Mouse (Mus musculus): Measurements from ENCODE around the gene Senp1. TPM values are rescaled to one million over a fixed set of nuclear protein-coding genes. Genes with fewer than 3 reads are reported as not detected.
A peak's percentile ranks its signal among the peaks of the same experiment; 100 is the strongest.

Gene Senp1
- total RNA-seq, 4 experiments from 2014 or later = 13.8 to 16.1 (median 14.9) TPM

GRCm38 (mm10) chr15:98002113-98002990, 91.2 kb downstream of the Senp1 start:
- DNase-seq (ENCODE audit: low spot score in 2 of 2) = peak; percentile 51 to 56

- no peak for DNase-seq (ENCODE audit: low spot score in 2 of 2)
Measured at GRCm38 (mm10) chr15:98001321-98002112, 92.0 kb downstream of the Senp1 start.

- DNase-seq (ENCODE audit: low spot score in 2 of 2) = no peak
Measured at GRCm38 (mm10) chr15:97999991-98000390, 93.6 kb downstream of the Senp1 start.

GRCm38 (mm10) chr15:97999546-97999945, 94.0 kb downstream of the Senp1 start:
- no peak for DNase-seq (ENCODE audit: low spot score in 2 of 2)

- peak in 1 of 2 experiments; percentile 27 for DNase-seq (ENCODE audit: low spot score in 2 of 2)
Measured at GRCm38 (mm10) chr15:97996716-97997256, 96.8 kb downstream of the Senp1 start.

GRCm38 (mm10) chr15:97992712-97993286, 100.7 kb downstream of the Senp1 start:
- peak; percentile 75 to 78 for DNase-seq (ENCODE audit: low spot score in 2 of 2)

GRCm38 (mm10) chr15:97992027-97992711, 101.4 kb downstream of the Senp1 start:
- DNase-seq (ENCODE audit: low spot score in 2 of 2) = no peak

GRCm38 (mm10) chr15:97991285-97991895, 102.2 kb downstream of the Senp1 start:
- no peak for DNase-seq (ENCODE audit: low spot score in 2 of 2)

- no peak for DNase-seq (ENCODE audit: low spot score in 2 of 2)
Measured at GRCm38 (mm10) chr15:97990721-97991120, 102.8 kb downstream of the Senp1 start.

GRCm38 (mm10) chr15:97990124-97990523, 103.4 kb downstream of the Senp1 start:
- no peak for DNase-seq (ENCODE audit: low spot score in 2 of 2)

- DNase-seq (ENCODE audit: low spot score in 2 of 2) = no peak
Measured at GRCm38 (mm10) chr15:97989544-97989943, 104.0 kb downstream of the Senp1 start.

Other genes starting within 250 kb of the Senp1 start
- 10 to 100 TPM; 28.0 to 41.5 (median 34.1) TPM for gene Hdac7, start 249.2 kb downstream of the Senp1 start, total RNA-seq (2022)
- gene Vdr, start 183.1 kb downstream of the Senp1 start, total RNA-seq (2022) = under 1 TPM; 0.23 to 0.64 (median 0.50) TPM
- gene Tmem106c, start 129.5 kb downstream of the Senp1 start, total RNA-seq (2022) = 10 to 100 TPM; 32.1 to 41.9 (median 39.0) TPM
- gene Col2a1, start 89.0 kb downstream of the Senp1 start, total RNA-seq (2022) = 1 to 10 TPM; 1.2 to 2.8 (median 1.9) TPM
- gene Pfkm, start 1.2 kb downstream of the Senp1 start, total RNA-seq (2022) = 100 to 1,000 TPM; 332 to 357 (median 349) TPM
- 10 to 100 TPM; 50.7 to 55.0 (median 54.3) TPM for gene Asb8, start 71.9 kb upstream of the Senp1 start, total RNA-seq (2022)
- gene Ccdc184, start 73.4 kb upstream of the Senp1 start, total RNA-seq (2022) = 10 to 100 TPM in 3 of 4 experiments, 1 to 10 TPM in 1; 9.8 to 11.9 (median 10.6) TPM
- gene Olfr288, start 101.8 kb upstream of the Senp1 start, total RNA-seq (2022) = not detected
- gene Gm44579, start 127.2 kb upstream of the Senp1 start, total RNA-seq (2022) = under 1 TPM in 3 of 4 experiments, not detected in 1; 0.21 to 0.45 (median 0.27) TPM
- 1 to 10 TPM; 4.1 to 5.4 (median 4.4) TPM for gene Olfr287, start 127.3 kb upstream of the Senp1 start, total RNA-seq (2022)
- gene Olfr286, start 140.7 kb upstream of the Senp1 start, total RNA-seq (2022) = not detected
- not detected for gene H1fnt, start 163.5 kb upstream of the Senp1 start, total RNA-seq (2022)
- gene Zfp641, start 202.4 kb upstream of the Senp1 start, total RNA-seq (2022) = 1 to 10 TPM; 6.5 to 7.7 (median 6.8) TPM
- not detected for gene Olfr285, start 223.6 kb upstream of the Senp1 start, total RNA-seq (2022)
- gene Olfr284, start 247.2 kb upstream of the Senp1 start, total RNA-seq (2022) = not detected